Mouse (Mus musculus) spleen, adult 12 weeks (tissue): Measurements from ENCODE around the gene Stag2.

Experiments used
- DNase-seq: peaks from one replicate; pipeline ENCODE4 v3.0.0; 2022; ENCODE audit warnings: low spot score

The Stag2 gene

GRCm38 (mm10) chrX:42250342-42250741 lies 101.2 kb downstream of the Stag2 start:
- no peak for DNase-seq

- no peak for DNase-seq
Observed at GRCm38 (mm10) chrX:42272713-42273112, 123.6 kb downstream of the Stag2 start.

GRCm38 (mm10) chrX:42290215-42290614 lies 141.1 kb downstream of the Stag2 start:
- no peak for DNase-seq

GRCm38 (mm10) chrX:42315231-42315630 lies 166.1 kb downstream of the Stag2 start:
- DNase-seq: no peak

- no peak for DNase-seq
Observed at GRCm38 (mm10) chrX:42320424-42320823, 171.3 kb downstream of the Stag2 start.

- DNase-seq: no peak
Observed at GRCm38 (mm10) chrX:42321200-42321773, 172.2 kb downstream of the Stag2 start.

GRCm38 (mm10) chrX:42324848-42325247 lies 175.7 kb downstream of the Stag2 start:
- no peak for DNase-seq
